Mouse (Mus musculus): ENCODE results near the gene Tmed4.

GRCm38 (mm10) chr11:6259413-6259812 is 15.3 kb downstream of the Tmed4 start:
- TF ChIP-seq CTCF (IDR thresholded peaks at IDR 0.05; ENCODE audit: insufficient read depth, low read length) (no peak), POLR2A (IDR thresholded peaks at IDR 0.05; ENCODE audit: borderline replicate concordance, extremely low read depth, low read depth, low read length) (no peak)

Measured in lung, adult 2 months (tissue).